Comparison of ENCODE assay signal across 22 mouse cellular contexts in the genomic region with DNA sequence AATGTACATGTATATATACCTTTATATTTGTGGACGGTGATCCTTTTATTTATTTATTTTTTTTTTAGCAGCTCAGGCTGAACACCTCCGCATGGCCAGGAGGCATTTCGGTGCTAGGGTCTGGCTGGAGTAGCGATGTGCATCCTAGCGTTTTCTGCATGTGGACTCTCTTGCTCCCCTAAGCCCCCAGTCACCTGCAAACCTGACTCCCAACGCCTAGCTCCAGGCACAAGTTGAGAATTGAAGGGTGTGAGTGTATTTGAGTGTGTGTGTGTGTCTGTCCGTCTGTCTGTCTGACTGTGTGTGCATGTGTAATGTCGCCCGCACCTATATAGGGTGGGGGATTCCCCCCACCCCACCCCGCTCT. TPM values are rescaled to one million over a fixed set of nuclear protein-coding genes. Genes with fewer than 3 reads are reported as not detected.
DNase-seq lines count a peak whose midpoint lies in the region; ATAC-seq lines count a peak whose summit lies in the region.
"Had no signal": no experiment of that assay in that cellular context is flagged by ENCODE, and none has a peak within 500 bp of the region (broad histone marks: within the 10 kb centered on the region; RNA-seq: fewer than 3 reads in every experiment).

No protein-coding gene starts in this region.

- H3K9me3 ChIP-seq in hindbrain, embryonic 10.5 days = no peaks in the 10 kb centered on the region
- no peaks in the 10 kb centered on the region for H3K9me3 ChIP-seq in hindbrain, embryonic 12.5 days (replicated peaks)
- no peaks in the 10 kb centered on the region for H3K9me3 ChIP-seq in forebrain, embryonic 16.5 days (ENCODE audit: control insufficient read depth, low read length)
- H3K9me3 ChIP-seq in midbrain, embryonic 16.5 days (replicated peaks; ENCODE audit: control insufficient read depth, low read length, poor library complexity, severe bottlenecking) = no peaks in the 10 kb centered on the region
- H3K9me3 ChIP-seq: liver, embryonic 15.5 days had no signal

- H3K4me1 ChIP-seq in hindbrain, embryonic 10.5 days (replicated peaks) = peaks cover 9% of the 10 kb centered on the region
- no peaks in the 10 kb centered on the region for H3K4me1 ChIP-seq in hindbrain, embryonic 12.5 days
- H3K4me1 ChIP-seq in forebrain, embryonic 16.5 days (replicated peaks; ENCODE audit: control insufficient read depth, insufficient read depth, low read length) = no peaks in the 10 kb centered on the region
- H3K4me1 ChIP-seq in midbrain, embryonic 16.5 days (ENCODE audit: control insufficient read depth, insufficient read depth, low read length) = no peaks in the 10 kb centered on the region
- H3K4me1 ChIP-seq: liver, embryonic 15.5 days had no signal

- DNase-seq in hindbrain, embryonic 10.5 days (ENCODE audit: low spot score) = no peak
- DNase-seq in R1 (ENCODE audit: low read depth, low spot score) = peak; percentile 13
- DNase-seq in urinary bladder, postnatal 10 days (ENCODE audit: low spot score) = no peak
- no peak for DNase-seq in natural killer cell, adult 2 months (ENCODE audit: low spot score in 2 of 2)
- DNase-seq: cerebellum, adult 9-11 months; gastrocnemius, postnatal 36 days; heart, postnatal 10 days; kidney, adult 8-10 months; kidney, postnatal 36 days; right cerebral cortex, postnatal 25 days; thymus, postnatal 14 days had no signal

- 0 out of 2 replicates have a peak overlapping the region, but pooled peaks have one; percentile 29 for H3K4me3 ChIP-seq in hindbrain, embryonic 10.5 days
- H3K4me3 ChIP-seq in hindbrain, embryonic 12.5 days = no peak overlapping the region
- H3K4me3 ChIP-seq in forebrain, embryonic 16.5 days (replicated peaks; ENCODE audit: low read length) = peak overlapping the region; percentile 26
- peak overlapping the region; percentile 41 for H3K4me3 ChIP-seq in midbrain, embryonic 16.5 days (ENCODE audit: low read depth, low read length)
- H3K4me3 ChIP-seq: erythroblast, embryonic 14.5 days; liver, embryonic 15.5 days; myocyte had no signal

- H3K27ac ChIP-seq in hindbrain, embryonic 10.5 days = no peak overlapping the region
- H3K27ac ChIP-seq in hindbrain, embryonic 12.5 days = no peak overlapping the region
- peak overlapping the region; percentile 27; the same call in 1 of the 2 replicates for H3K27ac ChIP-seq in forebrain, embryonic 16.5 days (ENCODE audit: low read length)
- H3K27ac ChIP-seq in midbrain, embryonic 16.5 days (ENCODE audit: low read length) = peak overlapping the region; percentile 88
- H3K27ac ChIP-seq: liver, embryonic 15.5 days; stomach, postnatal 0 days had no signal

- H3K9ac ChIP-seq in hindbrain, embryonic 12.5 days = no peak overlapping the region
- no peak overlapping the region for H3K9ac ChIP-seq in forebrain, embryonic 16.5 days (replicated peaks; ENCODE audit: low read depth, low read length)
- H3K9ac ChIP-seq in midbrain, embryonic 16.5 days (ENCODE audit: low read depth, low read length) = peak overlapping the region; percentile 59
- H3K9ac ChIP-seq: liver, embryonic 15.5 days had no signal

- ATAC-seq in hindbrain, embryonic 12.5 days (ENCODE audit: low FRiP score) = no peak
- ATAC-seq in forebrain, embryonic 16.5 days = peak; percentile 24; the same call in 1 of the 2 replicates
- peak; percentile 7; the same call in 1 of the 2 replicates for ATAC-seq in midbrain, embryonic 16.5 days
- ATAC-seq: inflammation-experienced regulatory T-cells, adult 6 months; lung, postnatal 0 days; Patski had no signal

- no peak overlapping the region for H3K4me2 ChIP-seq in hindbrain, embryonic 12.5 days (replicated peaks)
- peak overlapping the region; percentile 16; the same call in 1 of the 2 replicates for H3K4me2 ChIP-seq in forebrain, embryonic 16.5 days (ENCODE audit: low read length)
- H3K4me2 ChIP-seq in midbrain, embryonic 16.5 days (ENCODE audit: low read length) = peak overlapping the region; percentile 31
- H3K4me2 ChIP-seq: liver, embryonic 15.5 days had no signal

- H3K27me3 ChIP-seq in hindbrain, embryonic 10.5 days (ENCODE audit: insufficient read depth, poor library complexity, severe bottlenecking) = peaks cover 100% of the 10 kb centered on the region
- peaks cover 97% of the 10 kb centered on the region for H3K27me3 ChIP-seq in hindbrain, embryonic 12.5 days
- peaks cover 75% of the 10 kb centered on the region for H3K27me3 ChIP-seq in forebrain, embryonic 16.5 days (replicated peaks; ENCODE audit: control insufficient read depth, insufficient read depth, low read length)
- H3K27me3 ChIP-seq in midbrain, embryonic 16.5 days (ENCODE audit: control insufficient read depth, insufficient read depth, low read depth, low read length) = peaks cover 43% of the 10 kb centered on the region

- WGBS in hindbrain, embryonic 10.5 days = under 1% methylated on average over 10 of the region's 10 CpGs
- WGBS in hindbrain, embryonic 12.5 days = 0% methylated on average over 10 of the region's 10 CpGs
- WGBS in forebrain, embryonic 16.5 days = under 1% methylated on average over 10 of the region's 10 CpGs
- 0% methylated on average over 10 of the region's 10 CpGs for WGBS in midbrain, embryonic 16.5 days

- H3K36me3 ChIP-seq in hindbrain, embryonic 10.5 days = no peaks in the 10 kb centered on the region
- H3K36me3 ChIP-seq in hindbrain, embryonic 12.5 days = no peaks in the 10 kb centered on the region
- no peaks in the 10 kb centered on the region for H3K36me3 ChIP-seq in forebrain, embryonic 16.5 days (ENCODE audit: control insufficient read depth, insufficient read depth)
- no peaks in the 10 kb centered on the region for H3K36me3 ChIP-seq in midbrain, embryonic 16.5 days (ENCODE audit: control insufficient read depth, insufficient read depth, low read length)
- H3K36me3 ChIP-seq: liver, embryonic 15.5 days had no signal

RNA-seq across cellular contexts. Expression of a gene that starts 0.9 kb away (rescaled TPM):
- 0.50 and 0.61 TPM in 2 replicates for polyA plus RNA-seq in hindbrain, embryonic 10.5 days (2016; fragmentation: Nextera tagmentation; extraction: Ambion mirVana)
- 0.43 and 1.3 TPM in 2 replicates for polyA plus RNA-seq in hindbrain, embryonic 12.5 days (2016; fragmentation: Nextera tagmentation; extraction: Ambion mirVana)
- 7.1 and 11.1 TPM in 2 replicates for polyA plus RNA-seq in forebrain, embryonic 16.5 days (2015; fragmentation: Nextera tagmentation; extraction: Ambion mirVana)
- polyA plus RNA-seq in midbrain, embryonic 16.5 days (2015; fragmentation: Nextera tagmentation; extraction: Ambion mirVana) = 52.1 and 58.0 TPM in 2 replicates
- polyA plus RNA-seq: erythroblast, embryonic 14.5 days; inflammation-experienced regulatory T-cells, adult 6 months; limb, embryonic 14.5 days; liver, embryonic 15.5 days; lung, postnatal 0 days; myocyte; Patski; stomach, postnatal 0 days had no signal

Comparison
In these comparisons a context has a peak if more than half of its experiments do, and no peak if none do; other contexts are left out.
1. H3K27ac ChIP-seq: peak in forebrain, embryonic 16.5 days (single experiment) and midbrain, embryonic 16.5 days (single experiment); none in hindbrain, embryonic 10.5 days (single experiment) and hindbrain, embryonic 12.5 days (single experiment).